Mouse (Mus musculus) stomach, embryonic 15.5 days (tissue): ENCODE results near the gene Pou2af1. TPM values are rescaled to one million over a fixed set of nuclear protein-coding genes. Genes with fewer than 3 reads are reported as not detected.

Source experiments
- ATAC-seq: fragments of 200-750 bp; cut with Nextera tagmentation; 2 replicates; pipeline ENCODE4 v1.8.0; 2017; ENCODE audit warnings: low read depth, moderate number of reproducible peaks, moderate TSS enrichment; ENCODE audit not compliant: insufficient read depth, low FRiP score
- H3K27ac ChIP-seq: fragments of 300-500 bp; sonication (generic); 2 replicates; pipeline ENCODE4 v1.5.1; 2015; ENCODE audit warnings: mild to moderate bottlenecking, inconsistent platforms
- H3K27me3 ChIP-seq: fragments of 300-500 bp; sonication (generic); replicated peaks from 2 replicates; pipeline ENCODE4 v1.6.1; 2015; ENCODE audit warnings: inconsistent platforms
- H3K36me3 ChIP-seq: fragments of 300-500 bp; sonication (generic); 2 replicates; pipeline ENCODE4 v1.6.1; 2015; ENCODE audit warnings: inconsistent platforms
- H3K4me1 ChIP-seq: fragments of 300-500 bp; sonication (generic); 2 replicates; pipeline ENCODE4 v1.6.1; 2015; ENCODE audit warnings: inconsistent platforms
- H3K4me2 ChIP-seq: fragments of 300-500 bp; sonication (generic); 2 replicates; pipeline ENCODE4 v1.6.1; 2015; ENCODE audit warnings: mild to moderate bottlenecking, inconsistent platforms
- H3K4me3 ChIP-seq: fragments of 300-500 bp; sonication (generic); replicated peaks from 2 replicates; pipeline ENCODE4 v1.5.1; 2015; ENCODE audit warnings: inconsistent platforms
- H3K9ac ChIP-seq: fragments of 300-500 bp; sonication (generic); 2 replicates; pipeline ENCODE4 v1.6.1; 2015; ENCODE audit warnings: inconsistent platforms
- H3K9me3 ChIP-seq: fragments of 300-500 bp; sonication (generic); 2 replicates; pipeline ENCODE4 v1.6.1; 2016; ENCODE audit warnings: inconsistent platforms
- WGBS: fragments of 180-500 bp; shearing (Covaris S2); methylation state at CpG from one replicate; pipeline ENCODE4 v1.1.7; 2015; 5-methylcytosine and 5-hydroxymethylcytosine counted together
- polyA plus RNA-seq: library from polyadenylated mRNA; unstranded; fragments of >200 nt; fragmentation: Nextera tagmentation; extraction: Ambion mirVana; gene quantifications from 2 replicates; pipeline ENCODE4 v1.2.1, GENCODE M21; 2015

The Pou2af1 gene
- polyA plus RNA-seq, 1 experiment from 2014 or later = 0.23 TPM

GRCm38 (mm10) chr9:51286079-51286478 is 72.6 kb downstream of the Pou2af1 start:
- Histone ChIP-seq H3K4me1 (no peaks in the 10 kb centered on the region), H3K27ac (no peak overlapping the region), H3K9me3 (no peaks in the 10 kb centered on the region), H3K9ac (no peak overlapping the region), H3K4me3 (no peak overlapping the region), H3K4me2 (no peak overlapping the region), H3K36me3 (no peaks in the 10 kb centered on the region), H3K27me3 (no peaks in the 10 kb centered on the region)
- 40% methylated on average over 2 of the region's 2 CpGs for WGBS
- ATAC-seq = no peak

Other genes starting within 250 kb of the Pou2af1 start
- gene Sik2, start 204.6 kb upstream of the Pou2af1 start, polyA plus RNA-seq = 18.5 and 18.9 TPM in 2 replicates
- not detected in 2 replicates for gene Btg4, start 152.8 kb upstream of the Pou2af1 start, polyA plus RNA-seq
- gene Layn, start 136.6 kb upstream of the Pou2af1 start, polyA plus RNA-seq = 4.7 TPM in 2 replicates
- gene 4833427G06Rik, start 111.6 kb upstream of the Pou2af1 start, polyA plus RNA-seq = not detected in 2 replicates
- 0.04 and 0.05 TPM in 2 replicates for gene Gm32742, start 48.2 kb upstream of the Pou2af1 start, polyA plus RNA-seq
- 6.3 and 6.7 TPM in 2 replicates for gene Colca2, start 64.9 kb downstream of the Pou2af1 start, polyA plus RNA-seq
- gene 1810046K07Rik, start 115.2 kb downstream of the Pou2af1 start, polyA plus RNA-seq = 0.50 and 0.72 TPM in 2 replicates